Mouse (Mus musculus): ENCODE results near the gene Hspa1b.

DNA sequence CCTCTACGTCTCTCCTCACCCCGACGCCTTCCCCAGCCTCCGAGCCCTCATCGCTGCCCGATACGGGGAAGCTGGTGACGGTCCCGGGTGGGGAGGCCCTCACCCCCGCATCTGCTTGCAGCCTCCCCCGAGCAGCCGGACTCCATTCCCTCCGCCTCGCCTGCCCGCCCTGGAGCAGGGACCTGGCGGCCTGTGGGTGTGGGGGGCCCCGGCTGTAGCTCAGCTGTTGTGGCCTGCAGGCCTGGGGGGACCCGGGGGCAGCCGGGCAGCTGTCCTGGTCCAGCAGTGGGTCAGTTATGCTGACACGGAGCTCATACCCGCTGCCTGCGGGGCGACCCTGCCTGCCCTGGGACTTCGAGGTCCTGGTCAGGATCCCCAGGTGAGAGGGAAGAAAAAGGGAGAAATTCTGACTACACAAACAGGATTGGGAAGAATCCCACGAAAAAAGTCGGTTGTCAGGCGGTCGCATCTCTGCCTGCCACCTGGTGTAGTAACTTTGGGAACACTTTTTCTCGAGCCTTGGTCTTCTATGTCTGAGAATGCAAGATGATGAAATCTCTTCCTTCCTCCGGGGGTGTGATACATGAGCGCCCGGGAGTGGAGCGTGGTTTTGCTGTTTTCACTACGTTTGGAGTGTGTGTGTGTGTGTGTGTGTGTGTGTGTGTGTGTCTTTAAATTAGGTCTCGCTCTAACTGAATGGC, 42.6 kb upstream of the Hspa1b start:
- no peak for TF ChIP-seq CTCF (IDR thresholded peaks at IDR 0.05; ENCODE audit: control insufficient read depth, insufficient read depth, low read length)
- no peak for TF ChIP-seq POLR2A (IDR thresholded peaks at IDR 0.05; ENCODE audit: borderline replicate concordance, control insufficient read depth, low read depth, low read length)
